Mouse (Mus musculus) left cerebral cortex, postnatal 14 days (tissue): ENCODE data around the gene Sptssa. TPM values are rescaled to one million over a fixed set of nuclear protein-coding genes. Genes with fewer than 3 reads are reported as not detected.
A peak's percentile ranks its signal among the peaks of the same experiment; 100 is the strongest.
"Not testable (repeated sequence)": the region's sequence is repeated elsewhere in the genome, so short reads cannot be mapped to it uniquely, and the experiment has no call there.

Source experiments
- DNase-seq, 2 experiments: peaks; one replicate each; pipeline ENCODE4 v3.0.0; 2021 to 2022; ENCODE audit warnings: low spot score in 2 of 2, mixed read lengths in 1 of 2
- intact Hi-C: fragments of 180-260 bp; cut with DNase I; formaldehyde crosslinking; loops from one replicate; pipeline ENCODE4 v1.15.1; 2025
- long read RNA-seq, 2 experiments: library from polyadenylated mRNA; stranded (forward); transcript quantifications; one replicate each; pipeline ENCODE4 v2.0.0; 2021
- total RNA-seq, 2 experiments: library from RNA; stranded (reverse); gene quantifications; 2 replicates each; pipeline ENCODE4 v1.2.3; 2021

Sptssa gene
- total RNA-seq, result 10 to 100 TPM; 29.4 to 34.1 TPM
- long read RNA-seq, experiment 1, transcript Sptssa-201 (2 exons, 1,346 nt), result major isoform, 72 of 73 reads
- long read RNA-seq, experiment 1, partial matches to known transcripts, result 0 of 73 reads
- long read RNA-seq, experiment 1, other reads (novel, unspliced or antisense), result 0 of 73 reads
- long read RNA-seq, experiment 2, transcript Sptssa-201 (2 exons, 1,346 nt), result major isoform, 62 of 62 reads
- long read RNA-seq, experiment 2, partial matches to known transcripts, result 0 of 62 reads
- long read RNA-seq, experiment 2, other reads (novel, unspliced or antisense), result 0 of 62 reads

DNA sequence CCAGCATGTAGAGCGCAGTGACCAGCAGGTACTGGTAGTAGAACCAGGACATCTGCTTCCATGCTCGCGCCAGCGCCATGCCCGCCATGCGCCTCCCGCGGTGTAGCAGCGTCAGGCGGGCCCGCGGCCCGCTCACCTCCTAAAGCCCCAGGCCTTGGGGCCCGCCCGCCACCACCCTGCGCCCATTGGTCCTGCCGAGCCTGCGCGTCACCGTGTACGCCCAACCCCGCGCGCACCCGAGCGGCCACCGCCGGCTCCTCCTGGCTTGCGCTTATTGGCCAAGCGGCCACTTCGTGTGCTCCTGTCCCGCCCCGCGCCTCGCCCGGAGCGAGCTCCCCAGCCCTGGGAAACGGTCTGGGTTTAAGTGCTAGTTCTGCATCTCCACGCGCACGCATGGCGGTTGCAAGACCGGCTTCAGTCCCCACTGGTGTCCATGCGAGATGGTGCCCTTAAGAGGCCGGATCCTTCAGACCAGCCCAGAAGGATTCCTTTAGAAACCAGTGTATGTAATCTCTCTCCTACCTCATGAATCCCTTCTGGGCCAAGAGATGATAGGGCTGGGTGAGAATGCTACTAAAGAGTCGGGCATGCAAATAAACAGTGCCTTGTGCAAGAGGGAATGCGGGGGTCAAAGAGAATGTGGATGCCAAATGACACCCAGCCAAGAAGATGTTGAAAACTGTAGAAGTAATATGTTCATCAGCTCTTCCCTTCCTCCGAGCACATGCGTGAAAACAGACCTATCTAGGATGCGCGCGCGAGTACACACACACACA lies at the start of gene Sptssa:
Gene Sptssa (minus strand): TSS at position 178 of the 776 bp plus-strand sequence.
- intact Hi-C loops, result no loop called here
- DNase-seq, result peak; percentile 95 to 96

DNA sequence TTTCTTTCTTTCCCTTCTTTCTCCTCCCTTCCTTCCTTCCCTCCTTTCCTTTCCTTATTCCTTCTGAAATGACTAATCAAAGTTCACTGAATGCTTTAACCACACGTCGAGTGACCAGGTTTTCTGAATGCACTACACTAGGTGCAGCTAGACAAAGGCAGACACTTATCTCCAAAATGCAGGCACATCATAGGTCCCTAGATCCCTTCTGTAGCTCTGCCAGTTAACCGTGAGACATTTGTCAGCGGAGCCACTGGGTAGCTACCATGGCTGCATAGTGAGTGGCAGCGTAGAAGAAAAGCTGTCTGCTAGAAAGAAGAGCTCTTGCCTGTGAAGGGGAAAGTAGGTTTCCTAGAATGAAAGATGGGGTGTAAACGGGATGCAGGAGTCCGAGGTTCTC lies 43.0 kb upstream of the Sptssa start:
- intact Hi-C loops, result no loop called here
- DNase-seq, result no peak

DNA sequence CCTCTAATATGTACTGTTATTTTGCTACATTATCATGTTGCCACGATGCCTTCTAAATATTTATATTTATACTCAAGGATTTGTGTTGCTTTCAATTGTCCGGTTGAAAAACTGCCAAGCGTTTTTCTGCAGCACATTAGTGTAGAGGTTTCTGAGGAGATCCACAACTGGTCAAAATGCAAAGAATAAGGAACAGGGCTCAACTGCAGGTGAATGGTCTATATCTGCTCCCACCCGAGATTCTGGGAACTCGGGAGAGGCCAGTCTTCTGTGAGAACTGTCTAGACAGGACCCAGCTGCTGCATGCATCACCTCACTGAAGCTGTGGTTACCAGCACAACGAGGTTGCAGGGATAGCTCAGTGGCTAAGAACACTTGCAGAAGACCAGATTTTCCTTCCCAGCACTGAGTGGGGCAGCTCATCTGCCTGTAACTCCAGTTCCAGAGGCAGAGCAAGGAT lies 41.4 kb upstream of the Sptssa start:
- intact Hi-C loops, result no loop called here
- DNase-seq, result peak in 1 of 2 experiments; percentile 24

DNA sequence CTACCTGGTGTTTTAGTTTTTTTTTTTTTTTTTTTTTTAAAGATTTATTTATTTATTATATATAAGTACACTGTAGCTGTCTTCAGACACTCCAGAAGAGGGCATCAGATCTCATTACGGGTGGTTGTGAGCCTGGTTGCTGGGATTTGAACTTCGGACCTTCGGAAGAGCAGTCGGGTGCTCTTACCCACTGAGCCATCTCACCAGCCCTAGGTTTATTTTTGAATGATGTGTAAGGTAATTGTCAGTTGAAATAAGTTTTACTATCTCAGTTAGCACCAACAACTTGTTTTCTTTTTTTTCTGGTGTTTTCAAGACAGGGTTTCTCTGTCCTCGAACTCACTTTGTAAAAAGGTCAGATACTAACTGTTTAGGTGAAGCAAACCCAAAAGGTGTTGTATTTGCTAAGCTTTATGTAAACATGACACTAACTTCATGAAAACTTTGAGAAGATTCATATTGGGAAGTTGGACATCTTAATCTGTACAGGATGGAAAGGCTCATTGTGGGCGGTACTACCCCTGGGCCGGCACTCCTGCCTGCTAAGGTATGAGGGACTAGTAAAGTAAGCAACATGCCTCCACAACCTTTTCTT lies 40.7 kb upstream of the Sptssa start:
- DNase-seq, result peak in 1 of 2 experiments; percentile 82
- intact Hi-C loops, result no loop called here

DNA sequence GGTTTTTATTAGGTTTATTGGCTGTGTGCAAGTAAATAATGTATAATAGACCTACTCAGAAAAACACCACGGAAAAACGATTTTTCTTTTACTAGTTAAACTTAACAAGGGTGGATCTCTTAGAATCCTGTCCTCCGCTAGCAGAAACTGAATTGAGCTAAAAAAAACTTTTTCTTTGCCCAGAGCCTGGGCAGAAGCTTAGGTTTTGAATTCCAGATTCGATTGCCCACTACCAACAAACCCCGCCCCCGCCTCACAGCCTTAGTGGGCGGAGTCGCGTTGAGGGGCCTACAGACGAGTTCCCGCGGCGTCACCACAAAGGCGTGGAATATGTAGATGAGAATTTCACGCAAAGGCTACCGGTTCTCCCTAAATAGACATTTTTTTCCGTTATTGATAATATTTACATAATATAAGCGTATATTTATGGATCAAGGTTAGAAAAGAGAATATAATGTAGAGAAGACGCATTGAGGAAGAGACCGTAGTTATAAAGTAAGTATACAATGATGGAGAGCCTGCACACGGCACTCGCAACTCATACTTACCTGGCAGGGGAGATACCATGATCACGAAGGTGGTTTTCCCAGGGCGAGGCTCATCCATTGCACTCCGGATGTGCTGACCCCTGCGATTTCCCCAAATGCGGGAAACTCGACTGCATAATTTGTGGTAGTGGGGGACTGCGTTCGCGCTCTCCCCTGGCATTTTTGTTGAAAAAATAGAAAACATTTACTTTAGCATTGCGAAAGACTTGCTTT lies 40.0 kb upstream of the Sptssa start:
- intact Hi-C loops, result no loop called here
- DNase-seq, result peak; percentile 92 to 94

DNA sequence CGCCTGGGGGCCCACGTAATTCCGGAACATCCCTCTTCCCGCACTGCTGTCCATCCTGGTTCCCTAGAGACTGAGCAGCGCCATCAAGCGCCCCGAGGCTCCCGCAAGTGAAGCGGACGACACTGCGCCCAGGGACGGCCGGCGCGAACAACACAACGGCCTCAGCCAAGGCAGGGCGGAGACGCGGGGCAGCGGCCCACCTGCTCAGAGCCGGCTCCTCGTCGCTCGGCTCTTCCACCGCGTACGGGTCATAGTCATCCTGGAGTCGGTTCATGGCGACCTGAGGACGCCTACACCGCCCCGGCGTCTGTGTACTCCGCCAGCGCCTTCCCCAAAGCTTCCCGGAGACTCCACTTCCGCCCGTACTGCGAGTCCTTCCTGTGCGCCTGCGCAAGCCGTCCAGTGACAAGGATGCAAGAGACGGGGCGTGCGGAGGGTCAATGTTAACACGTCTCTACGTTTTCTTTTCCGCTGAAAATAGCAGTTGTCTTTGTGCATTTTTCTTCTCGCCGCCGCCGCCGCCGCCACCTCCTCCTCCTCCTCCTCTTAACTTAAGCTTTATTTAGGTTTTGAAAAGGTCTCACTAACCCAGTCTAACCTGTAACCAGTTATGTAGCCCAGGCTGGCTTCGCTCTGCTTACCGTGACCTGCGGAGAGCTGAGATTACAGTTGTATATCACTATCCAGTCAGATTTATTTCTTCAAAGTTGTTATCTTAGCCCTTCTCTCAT lies 39.3 kb upstream of the Sptssa start, which contains the start of gene Eapp:
Gene Eapp (minus strand): TSS at position 387 of the 731 bp plus-strand sequence.
- peak; percentile 97 for DNase-seq
- intact Hi-C loops, result no loop called here

DNA sequence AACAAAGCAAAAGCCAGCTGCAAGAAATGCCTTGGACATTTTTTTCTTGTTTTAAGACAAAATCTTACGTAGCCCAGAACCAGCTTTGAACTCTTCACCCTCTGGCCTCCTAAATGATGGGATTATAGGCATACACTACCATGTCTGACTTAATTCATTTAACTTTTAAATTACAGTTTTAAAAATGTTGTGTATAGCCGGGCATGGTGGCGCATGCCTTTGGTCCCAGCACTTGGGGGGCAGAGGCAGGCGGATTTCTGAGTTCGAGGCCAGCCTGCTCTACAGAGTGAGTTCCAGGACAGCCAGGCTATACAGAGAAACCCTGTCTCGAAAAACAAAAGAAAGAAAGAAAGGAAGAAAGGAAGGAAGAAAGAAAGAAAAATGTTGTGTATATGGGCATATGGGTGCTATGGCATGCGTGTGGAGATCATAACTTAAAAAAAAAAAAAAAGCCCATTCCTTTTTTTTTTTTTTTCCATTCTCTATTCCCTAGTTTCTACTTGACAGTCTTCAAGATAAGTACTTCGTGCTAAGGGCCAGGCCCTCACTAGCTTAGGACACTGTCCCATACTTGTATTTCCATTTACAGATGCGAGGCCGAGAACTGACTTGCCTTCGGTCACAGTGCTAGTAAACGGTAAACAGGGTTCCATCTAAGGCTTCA lies 38.6 kb upstream of the Sptssa start:
- intact Hi-C loops, result no loop called here

DNA sequence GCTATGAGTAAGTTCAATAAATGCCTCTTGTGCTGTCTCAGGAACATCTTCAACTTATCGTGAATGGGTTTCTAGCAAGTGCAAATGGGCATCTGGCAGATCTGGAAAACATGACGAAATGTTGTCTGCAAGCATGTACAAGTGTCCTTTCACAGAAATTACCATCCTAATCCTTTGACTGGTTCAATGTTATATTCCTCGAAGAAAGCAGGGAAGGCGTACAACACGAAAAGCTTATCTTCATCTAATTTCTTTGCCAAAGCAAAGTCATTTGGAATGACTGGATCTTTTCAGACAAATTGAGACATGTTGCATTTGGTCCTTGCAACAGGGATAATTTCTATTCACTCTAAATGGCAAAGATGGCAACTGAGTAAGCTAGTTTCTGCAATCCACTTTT lies 32.7 kb upstream of the Sptssa start:
- intact Hi-C loops, result no loop called here
- no peak for DNase-seq

More for the DNA sequence above, 38.6 kb upstream of the Sptssa start:
- no peak for DNase-seq

DNA sequence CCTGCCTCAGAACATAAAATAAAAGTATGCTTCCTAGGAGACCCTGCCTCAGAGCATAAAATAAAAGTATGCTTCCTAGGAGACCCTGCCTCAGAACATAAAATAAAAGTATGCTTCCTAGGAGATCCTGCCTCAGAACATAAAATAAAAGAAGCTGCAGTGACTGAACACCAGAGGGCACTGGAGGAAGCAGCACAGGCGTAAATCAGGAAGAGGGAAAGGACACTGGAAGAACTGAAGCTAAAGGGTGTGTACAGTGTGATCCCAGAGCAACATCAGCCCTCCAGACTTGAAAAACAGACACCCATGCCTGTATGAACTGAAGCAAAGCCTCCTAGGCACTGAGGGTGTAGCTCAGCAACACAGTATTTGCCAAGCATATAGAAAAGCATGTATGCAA lies 26.8 kb upstream of the Sptssa start:
- intact Hi-C loops, result no loop called here
- no peak for DNase-seq

DNA sequence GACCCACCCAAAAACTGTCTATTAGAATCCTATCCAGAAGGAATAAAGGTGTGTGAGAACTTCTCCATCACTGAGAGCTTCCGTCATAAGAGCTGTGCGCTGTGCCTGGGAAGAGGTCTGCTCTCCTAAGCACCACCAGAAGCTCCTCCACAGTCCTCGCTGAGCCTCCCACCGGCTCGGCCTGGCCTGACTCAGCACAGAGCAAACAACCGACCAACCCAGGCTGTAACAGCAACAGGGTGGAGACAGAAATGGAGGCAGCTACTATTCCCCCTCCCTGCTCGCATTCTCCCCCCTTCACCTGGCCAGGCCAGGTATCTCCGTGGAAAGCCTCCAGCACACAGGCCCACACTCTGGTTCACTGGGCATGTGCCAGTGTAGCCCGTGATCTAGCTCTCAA lies 20.3 kb upstream of the Sptssa start:
- intact Hi-C loops, result no loop called here
- DNase-seq, result no peak

DNA sequence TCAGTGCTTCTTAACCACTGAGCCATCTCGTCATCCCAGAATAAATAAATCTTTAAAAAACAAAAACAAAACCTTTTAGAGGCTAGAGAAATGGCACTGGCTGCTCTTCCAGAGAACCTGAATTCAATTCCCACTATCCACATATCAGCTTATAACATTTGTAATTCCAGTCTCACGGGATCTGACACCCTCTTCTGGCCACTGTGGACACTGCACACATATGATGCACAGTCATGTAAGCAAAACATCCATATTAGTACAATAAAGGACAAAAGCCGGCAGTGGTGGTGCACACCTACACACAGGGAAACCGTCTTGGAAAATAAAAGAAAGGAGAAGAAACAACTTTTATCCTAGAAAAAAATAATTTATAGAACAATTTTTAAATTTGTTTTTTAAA lies 19.0 kb upstream of the Sptssa start:
- no peak for DNase-seq
- intact Hi-C loops, result no loop called here

DNA sequence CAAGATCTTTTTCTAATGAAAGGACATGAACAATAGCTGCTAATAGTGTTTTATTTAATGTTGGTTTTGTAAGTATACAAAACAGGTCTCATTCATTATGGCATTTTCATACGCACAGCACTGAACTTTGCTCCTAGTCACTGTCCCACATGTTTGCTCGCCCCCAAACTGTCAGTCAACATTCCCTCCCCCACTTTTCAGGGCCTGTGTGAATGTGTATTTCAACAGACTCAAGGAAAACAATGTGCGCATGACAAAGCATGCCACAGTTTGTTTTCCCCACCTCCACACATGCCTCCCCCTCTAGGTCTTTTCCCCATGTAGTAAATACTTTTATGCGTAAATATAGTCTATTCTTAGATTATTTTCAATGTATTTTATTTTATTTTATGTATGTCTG lies 14.9 kb upstream of the Sptssa start:
- intact Hi-C loops, result no loop called here
- DNase-seq, result no peak

DNA sequence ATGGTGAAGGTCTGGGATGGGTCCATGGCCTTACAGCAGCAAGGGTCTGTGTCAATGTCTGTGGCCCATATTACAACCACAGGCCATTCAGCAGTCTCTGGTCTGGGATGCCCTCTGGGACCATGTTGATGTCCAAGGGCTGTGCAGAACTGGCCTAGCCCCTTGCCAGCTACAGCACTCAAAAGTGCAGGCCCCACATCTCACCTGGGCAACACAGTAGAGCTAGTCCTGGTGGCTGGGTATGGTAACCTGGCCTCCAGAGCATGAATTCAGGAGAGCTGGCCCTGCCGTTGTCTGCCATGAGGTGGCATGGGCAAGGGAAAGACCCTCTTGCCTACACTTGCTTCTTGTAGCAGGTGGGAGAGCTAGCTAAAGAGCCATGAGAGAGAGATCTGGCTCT lies 11.8 kb upstream of the Sptssa start:
- no peak for DNase-seq
- intact Hi-C loops, result no loop called here

DNA sequence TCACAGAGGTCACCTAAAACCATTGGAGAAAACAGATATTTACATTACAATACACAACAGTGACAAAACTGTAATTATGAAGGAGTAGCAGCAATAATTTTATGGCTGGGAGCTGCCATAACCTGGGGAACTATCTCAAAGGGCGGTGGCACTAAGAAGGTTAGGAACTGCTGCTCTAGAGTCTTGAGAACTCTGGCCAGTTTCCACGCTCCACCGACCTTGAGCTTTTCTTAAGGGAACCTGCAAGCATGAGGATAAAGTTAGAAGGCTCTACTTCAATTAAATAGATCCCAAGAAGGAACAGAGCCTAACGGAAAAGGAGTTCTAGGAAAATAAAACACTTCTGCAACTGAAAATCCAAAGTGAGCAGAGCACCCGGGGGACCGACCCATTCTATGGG lies 9.2 kb upstream of the Sptssa start:
- DNase-seq, result no peak
- intact Hi-C loops, result no loop called here

DNA sequence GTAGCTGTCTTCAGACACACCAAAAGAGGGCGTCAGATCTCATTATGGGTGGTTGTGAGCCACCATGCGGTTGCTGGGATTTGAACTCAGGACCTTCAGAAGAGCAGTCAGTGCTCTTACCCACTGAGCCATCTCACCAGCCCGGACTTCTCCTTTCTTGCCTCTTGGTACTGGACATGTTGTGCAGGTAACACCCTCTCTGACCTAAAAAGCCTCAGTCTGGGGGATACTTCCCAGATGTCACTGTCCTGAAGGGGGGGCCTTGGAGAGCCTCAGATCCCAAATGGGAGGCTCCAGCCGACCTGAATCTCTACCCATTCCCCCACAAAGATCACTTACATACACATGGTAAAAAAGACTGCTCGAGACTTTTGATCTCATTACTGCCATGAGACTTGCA lies 5.1 kb upstream of the Sptssa start:
- DNase-seq, intact Hi-C loops: not testable (repeated sequence)

DNA sequence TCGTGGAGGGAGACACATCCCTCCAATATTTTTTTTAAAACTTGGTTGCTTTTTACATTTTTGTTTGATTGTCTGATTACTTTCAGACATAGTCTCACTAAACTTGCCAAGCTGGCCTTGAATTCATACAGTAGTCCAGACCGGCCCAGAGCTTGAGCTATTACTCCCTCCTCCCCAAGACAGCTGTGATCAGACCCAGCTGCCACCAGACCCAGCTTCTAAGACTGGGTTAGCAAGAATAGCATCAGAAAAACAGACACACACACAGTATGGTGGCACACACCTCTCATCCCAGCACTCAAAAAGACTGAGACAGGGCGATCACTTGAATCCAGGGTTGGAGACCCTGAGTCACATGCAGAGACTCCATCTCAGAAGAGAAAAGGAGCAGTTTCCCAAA lies 3.5 kb upstream of the Sptssa start:
- no peak for DNase-seq
- intact Hi-C loops, result no loop called here

DNA sequence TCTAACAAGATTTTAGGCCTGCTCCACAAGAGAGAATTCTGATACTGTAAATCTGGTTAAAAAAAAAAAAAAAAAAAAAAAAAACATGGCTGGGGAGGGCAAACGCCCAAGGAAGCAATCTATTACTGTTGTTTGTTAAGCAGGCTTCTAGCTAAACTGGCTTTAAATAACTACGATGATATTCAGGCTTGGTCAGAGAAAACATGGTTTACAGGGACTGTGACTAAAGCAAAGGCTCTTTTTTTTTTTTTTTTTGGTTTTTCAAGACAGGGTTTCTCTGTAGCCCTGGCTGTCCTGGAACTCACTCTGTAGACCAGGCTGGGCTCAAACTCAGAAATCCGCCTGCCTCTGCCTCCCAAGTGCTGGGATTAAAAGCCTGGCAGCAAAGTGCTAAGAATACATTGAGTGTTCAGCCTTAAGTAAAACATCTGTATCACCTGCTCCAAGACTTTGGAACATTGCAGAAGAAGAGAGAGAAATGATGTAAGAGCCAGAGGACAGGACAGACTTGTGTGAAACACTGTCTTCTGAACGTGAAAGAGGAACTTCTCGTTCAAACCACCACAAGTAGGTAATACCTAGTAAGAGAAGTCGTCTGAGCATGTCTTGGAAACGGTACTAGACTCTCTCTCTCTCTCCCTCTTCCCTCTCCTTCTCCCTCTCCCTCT lies 2.2 kb upstream of the Sptssa start:
- intact Hi-C loops, result no loop called here
- DNase-seq, result no peak

DNA sequence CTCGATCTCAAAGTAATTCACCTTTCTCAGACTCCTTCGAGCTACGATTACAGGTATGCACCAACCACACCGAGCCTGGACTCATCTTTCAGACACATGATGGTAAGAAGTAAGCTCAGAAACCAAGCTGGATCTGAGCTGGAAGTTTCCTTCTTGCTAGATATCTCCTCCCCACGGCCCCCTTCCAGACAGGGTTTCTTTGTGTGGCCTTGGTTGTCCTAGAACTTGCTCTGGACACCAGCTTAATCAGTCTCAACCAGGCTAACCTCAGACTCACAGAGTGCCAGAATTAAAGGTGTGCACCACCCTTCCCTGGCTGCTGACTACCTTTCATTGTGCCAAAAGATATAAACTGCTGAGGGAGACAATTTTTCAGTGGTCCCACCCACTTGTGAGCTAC lies 1.6 kb upstream of the Sptssa start:
- no peak for DNase-seq
- intact Hi-C loops, result no loop called here
